Comparison of ENCODE assay signal across 16 mouse cellular contexts in genomic region chr3:12020181-12020580, GRCm38 (mm10).
"Had no signal": no experiment of that assay in that cellular context is flagged by ENCODE, and none has a peak within 500 bp of the region (broad histone marks: within the 10 kb centered on the region; RNA-seq: fewer than 3 reads in every experiment).

No protein-coding gene starts in this region.

- DNase-seq: liver, postnatal 0 days; lung, adult 2 months; lung, postnatal 14 days; lung, postnatal 36 days; right cerebral cortex, postnatal 14 days; thymus, adult 18-20 months; thymus, postnatal 14 days; thymus, postnatal 36 days had no signal

- ATAC-seq: liver, postnatal 0 days; lung, postnatal 0 days; midbrain, embryonic 13.5 days; midbrain, embryonic 15.5 days had no signal

- H3K4me2 ChIP-seq: lung, embryonic 15.5 days; midbrain, embryonic 11.5 days; midbrain, embryonic 13.5 days; midbrain, embryonic 15.5 days; neural tube, embryonic 12.5 days had no signal

- H3K9ac ChIP-seq: liver, postnatal 0 days; lung, embryonic 15.5 days; midbrain, embryonic 13.5 days; midbrain, embryonic 15.5 days; neural tube, embryonic 12.5 days had no signal

- H3K9me3 ChIP-seq: lung, embryonic 15.5 days; megakaryocyte, embryonic 14.5 days; midbrain, embryonic 13.5 days; midbrain, embryonic 15.5 days; neural tube, embryonic 12.5 days had no signal

- H3K36me3 ChIP-seq: lung, embryonic 15.5 days; midbrain, embryonic 13.5 days; midbrain, embryonic 15.5 days; neural tube, embryonic 12.5 days had no signal

- H3K4me1 ChIP-seq: lung, embryonic 15.5 days; megakaryocyte, embryonic 14.5 days; midbrain, embryonic 13.5 days; midbrain, embryonic 15.5 days; neural tube, embryonic 12.5 days had no signal

- H3K4me3 ChIP-seq: lung, embryonic 15.5 days; megakaryocyte, embryonic 14.5 days; midbrain, embryonic 13.5 days; midbrain, embryonic 15.5 days; neural tube, embryonic 12.5 days had no signal

- H3K27me3 ChIP-seq: lung, embryonic 15.5 days; megakaryocyte, embryonic 14.5 days; midbrain, embryonic 13.5 days; midbrain, embryonic 15.5 days; neural tube, embryonic 12.5 days had no signal

- H3K27ac ChIP-seq: lung, embryonic 15.5 days; macrophage; midbrain, embryonic 13.5 days; midbrain, embryonic 15.5 days; neural tube, embryonic 12.5 days had no signal
